9 mouse cellular contexts compared by ENCODE assay signal in genomic region chr7:83549951-83550407, GRCm38 (mm10). TPM values are rescaled to one million over a fixed set of nuclear protein-coding genes. Genes with fewer than 3 reads are reported as not detected.
A peak's percentile ranks its signal among the peaks of the same experiment; 100 is the strongest.
DNase-seq lines count a peak whose midpoint lies in the region; ATAC-seq lines count a peak whose summit lies in the region.
"Had no signal": no experiment of that assay in that cellular context is flagged by ENCODE, and none has a peak within 500 bp of the region (broad histone marks: within the 10 kb centered on the region; RNA-seq: fewer than 3 reads in every experiment).

No protein-coding gene starts in this region.

- H3K4me3 ChIP-seq in kidney, embryonic 15.5 days (replicated peaks) = no peak overlapping the region
- no peak overlapping the region for H3K4me3 ChIP-seq in embryonic facial prominence, embryonic 10.5 days
- H3K4me3 ChIP-seq in hindbrain, embryonic 16.5 days (ENCODE audit: low read length) = peak overlapping the region; percentile 26
- no peak overlapping the region for H3K4me3 ChIP-seq in midbrain, embryonic 11.5 days (ENCODE audit: low read depth, low read length)
- H3K4me3 ChIP-seq: erythroblast, embryonic 14.5 days had no signal

- H3K36me3 ChIP-seq in kidney, embryonic 15.5 days = no peaks in the 10 kb centered on the region
- no peaks in the 10 kb centered on the region for H3K36me3 ChIP-seq in embryonic facial prominence, embryonic 10.5 days (replicated peaks)
- no peaks in the 10 kb centered on the region for H3K36me3 ChIP-seq in hindbrain, embryonic 16.5 days (ENCODE audit: control insufficient read depth, insufficient read depth, low read length)
- no peaks in the 10 kb centered on the region for H3K36me3 ChIP-seq in midbrain, embryonic 11.5 days (ENCODE audit: control insufficient read depth, insufficient read depth, low read length)

- no peak overlapping the region for H3K4me2 ChIP-seq in kidney, embryonic 15.5 days
- H3K4me2 ChIP-seq in hindbrain, embryonic 16.5 days (ENCODE audit: low read length) = peak overlapping the region; percentile 54
- peak overlapping the region; percentile 18; the same call in 1 of the 2 replicates for H3K4me2 ChIP-seq in midbrain, embryonic 11.5 days

- WGBS in kidney, embryonic 15.5 days = 64% methylated on average over 5 of the region's 5 CpGs
- 60% methylated on average over 5 of the region's 5 CpGs for WGBS in embryonic facial prominence, embryonic 10.5 days
- WGBS in hindbrain, embryonic 16.5 days = 31% methylated on average over 5 of the region's 5 CpGs
- WGBS in midbrain, embryonic 11.5 days = 47% methylated on average over 5 of the region's 5 CpGs

- no peaks in the 10 kb centered on the region for H3K9me3 ChIP-seq in kidney, embryonic 15.5 days (replicated peaks)
- no peaks in the 10 kb centered on the region for H3K9me3 ChIP-seq in embryonic facial prominence, embryonic 10.5 days
- no peaks in the 10 kb centered on the region for H3K9me3 ChIP-seq in hindbrain, embryonic 16.5 days (ENCODE audit: control insufficient read depth, low read length)
- H3K9me3 ChIP-seq in midbrain, embryonic 11.5 days (ENCODE audit: control insufficient read depth, low read length) = no peaks in the 10 kb centered on the region

- peaks cover 3% of the 10 kb centered on the region; the same call in 1 of the 2 replicates for H3K4me1 ChIP-seq in kidney, embryonic 15.5 days
- peaks cover 19% of the 10 kb centered on the region for H3K4me1 ChIP-seq in embryonic facial prominence, embryonic 10.5 days
- H3K4me1 ChIP-seq in hindbrain, embryonic 16.5 days (ENCODE audit: control insufficient read depth, insufficient read depth, low read depth, low read length) = peaks cover 14% of the 10 kb centered on the region
- H3K4me1 ChIP-seq in midbrain, embryonic 11.5 days (ENCODE audit: control insufficient read depth, insufficient read depth, low read length) = peaks cover 10% of the 10 kb centered on the region

- no peak overlapping the region for H3K9ac ChIP-seq in kidney, embryonic 15.5 days
- H3K9ac ChIP-seq in hindbrain, embryonic 16.5 days (ENCODE audit: low read depth, low read length) = peak overlapping the region; percentile 61
- H3K9ac ChIP-seq in midbrain, embryonic 11.5 days (ENCODE audit: low read length) = peak overlapping the region; percentile 58

- H3K27ac ChIP-seq in kidney, embryonic 15.5 days = no peak overlapping the region
- H3K27ac ChIP-seq in embryonic facial prominence, embryonic 10.5 days (replicated peaks) = peak overlapping the region; percentile 68
- H3K27ac ChIP-seq in hindbrain, embryonic 16.5 days (ENCODE audit: low read depth, low read length) = peak overlapping the region; percentile 78
- no peak overlapping the region; the same call in 1 of the 2 replicates for H3K27ac ChIP-seq in midbrain, embryonic 11.5 days (ENCODE audit: low read depth, low read length)

- ATAC-seq in kidney, embryonic 15.5 days (replicated peaks; ENCODE audit: low FRiP score) = no peak
- ATAC-seq in hindbrain, embryonic 16.5 days = peak; percentile 80
- ATAC-seq in midbrain, embryonic 11.5 days (ENCODE audit: low FRiP score) = peak; percentile 55
- ATAC-seq in megakaryocyte-erythroid progenitor cell, adult 5-6 weeks (replicated peaks; ENCODE audit: low FRiP score, low TSS enrichment, poor library complexity, severe bottlenecking) = no peak

- 0 out of 2 replicates have a peak, but pooled peaks cover 2% of the 10 kb centered on the region for H3K27me3 ChIP-seq in kidney, embryonic 15.5 days
- H3K27me3 ChIP-seq in embryonic facial prominence, embryonic 10.5 days (replicated peaks; ENCODE audit: low read depth, poor library complexity, severe bottlenecking) = no peaks in the 10 kb centered on the region
- H3K27me3 ChIP-seq in hindbrain, embryonic 16.5 days (replicated peaks; ENCODE audit: control insufficient read depth, insufficient read depth, low read length) = no peaks in the 10 kb centered on the region
- H3K27me3 ChIP-seq in midbrain, embryonic 11.5 days (ENCODE audit: control insufficient read depth, insufficient read depth, low read length) = no peaks in the 10 kb centered on the region

- peak; percentile 54 for DNase-seq in kidney, postnatal 14 days
- peak; percentile 52 for DNase-seq in MN1 (ENCODE audit: low spot score)
- peak; percentile 28 for DNase-seq in embryonic facial prominence, embryonic 10.5 days (ENCODE audit: low spot score)
- DNase-seq in midbrain, embryonic 11.5 days (ENCODE audit: low spot score, missing footprints) = peak; percentile 96
- DNase-seq in spleen, adult 12 weeks (ENCODE audit: low spot score) = no peak

RNA-seq across cellular contexts. Expression of gene Tmc3, which starts 34.7 kb away (rescaled TPM):
- 1.6 TPM in 2 replicates for polyA plus RNA-seq in kidney, embryonic 15.5 days (2015; fragmentation: Nextera tagmentation; extraction: Ambion mirVana)
- polyA plus RNA-seq in embryonic facial prominence, embryonic 10.5 days (2016; fragmentation: Nextera tagmentation; extraction: Ambion mirVana) = 0.72 and 1.0 TPM in 2 replicates
- 0.29 and 0.33 TPM in 2 replicates for polyA plus RNA-seq in hindbrain, embryonic 16.5 days (2015; fragmentation: Nextera tagmentation; extraction: Ambion mirVana)
- 0.72 and 0.86 TPM in 2 replicates for polyA plus RNA-seq in midbrain, embryonic 11.5 days (2014; fragmentation: Nextera tagmentation; extraction: Ambion mirVana)
- total RNA-seq in megakaryocyte-erythroid progenitor cell, adult 5-6 weeks (2014; fragmentation: Nextera tagmentation) = 0.42 and 0.77 TPM in 2 replicates
- 0.19 and 0.72 TPM in 2 replicates for total RNA-seq in megakaryocyte-erythroid progenitor cell, adult 5-6 weeks (2017)
- polyA plus RNA-seq: erythroblast, embryonic 14.5 days had no signal

Comparison
In these comparisons a context has a peak if more than half of its experiments do, and no peak if none do; other contexts are left out.
1. ATAC-seq: peak in hindbrain, embryonic 16.5 days (single experiment) and midbrain, embryonic 11.5 days (single experiment); none in kidney, embryonic 15.5 days (single experiment) and megakaryocyte-erythroid progenitor cell, adult 5-6 weeks (single experiment).
2. H3K27ac ChIP-seq: peak in embryonic facial prominence, embryonic 10.5 days (single experiment) and hindbrain, embryonic 16.5 days (single experiment); none in kidney, embryonic 15.5 days (single experiment) and midbrain, embryonic 11.5 days (single experiment).